Mouse (Mus musculus) embryo, embryonic 9.5 days (tissue): ENCODE data around the gene Fpr-rs7.

Experiments
- DNase-seq: peaks from one replicate; pipeline ENCODE4 v3.0.0-alpha.2; 2017; ENCODE audit errors: extremely low spot score

The Fpr-rs7 gene

GRCm38 (mm10) chr17:20114126-20114525, at the start of gene Fpr-rs7:
TSS of gene Fpr-rs7 (minus strand) at chr17:20114226.
- no peak for DNase-seq

GRCm38 (mm10) chr17:20074090-20074489, 39.9 kb downstream of the Fpr-rs7 start:
- DNase-seq = no peak

GRCm38 (mm10) chr17:20071656-20072396, 42.2 kb downstream of the Fpr-rs7 start:
- no peak for DNase-seq
